Mouse (Mus musculus): Measurements from ENCODE around the gene S100b. TPM values are rescaled to one million over a fixed set of nuclear protein-coding genes. Genes with fewer than 3 reads are reported as not detected.

S100b gene
- 100 to 1,000 TPM; 156 to 157 TPM for total RNA-seq (2021)
- long read RNA-seq, transcript S100b-201 (3 exons, 1,484 nt): major isoform, 115 of 124 reads
- long read RNA-seq, partial matches to known transcripts: 0 of 124 reads
- long read RNA-seq, other reads (novel, unspliced or antisense): 9 of 124 reads

DNA sequence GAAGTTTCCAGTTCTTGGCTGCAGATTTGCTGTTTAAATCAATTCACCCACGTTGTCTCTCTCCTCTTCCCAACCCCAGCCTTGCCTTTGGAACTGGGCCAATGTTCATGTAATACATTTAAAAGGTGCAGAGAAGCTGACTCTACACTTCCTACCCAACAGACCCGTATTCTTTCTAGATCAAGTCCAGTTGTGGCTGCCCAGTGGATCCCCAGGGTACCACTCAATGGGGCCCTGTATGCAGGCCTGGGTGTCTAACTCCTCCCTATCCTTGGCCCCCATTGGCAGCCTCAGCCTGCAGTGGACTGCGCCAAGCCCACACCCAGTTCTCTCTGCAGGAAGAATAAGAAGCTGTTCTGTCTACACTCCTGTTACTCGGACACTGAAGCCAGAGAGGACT is at the start of gene S100b:
S100b (plus strand) TSS at position 318 of the 400 bp plus-strand sequence.
- DNase-seq (ENCODE audit: low spot score in 2 of 2): peak in 1 of 2 experiments; percentile 53

GRCm38 (mm10) chr10:76207262-76207796 is 46.3 kb upstream of the S100b start:
- DNase-seq (ENCODE audit: low spot score in 2 of 2): no peak

DNA sequence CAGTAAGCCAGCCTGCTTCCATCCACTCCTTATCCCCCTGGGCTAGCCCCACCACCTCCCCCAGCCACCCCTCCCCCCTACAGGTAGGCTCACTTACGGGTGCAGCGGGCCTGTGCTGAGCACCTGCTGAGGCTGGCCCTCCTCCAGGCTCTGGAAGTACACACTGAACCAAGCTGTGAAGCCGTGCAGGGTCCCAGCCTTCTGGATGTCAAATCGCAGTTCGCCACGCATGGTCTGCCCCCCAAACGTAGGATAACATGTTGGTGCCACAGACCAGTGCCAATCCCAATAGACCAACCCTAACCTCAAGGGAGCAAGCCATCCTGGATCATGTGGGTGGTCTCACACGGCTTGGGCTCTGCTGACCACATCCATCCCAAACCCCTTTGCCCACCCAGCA is 44.4 kb upstream of the S100b start:
- no peak for DNase-seq (ENCODE audit: low spot score in 2 of 2)

GRCm38 (mm10) chr10:76210806-76211205 is 42.8 kb upstream of the S100b start:
- DNase-seq (ENCODE audit: low spot score in 2 of 2): no peak

DNA sequence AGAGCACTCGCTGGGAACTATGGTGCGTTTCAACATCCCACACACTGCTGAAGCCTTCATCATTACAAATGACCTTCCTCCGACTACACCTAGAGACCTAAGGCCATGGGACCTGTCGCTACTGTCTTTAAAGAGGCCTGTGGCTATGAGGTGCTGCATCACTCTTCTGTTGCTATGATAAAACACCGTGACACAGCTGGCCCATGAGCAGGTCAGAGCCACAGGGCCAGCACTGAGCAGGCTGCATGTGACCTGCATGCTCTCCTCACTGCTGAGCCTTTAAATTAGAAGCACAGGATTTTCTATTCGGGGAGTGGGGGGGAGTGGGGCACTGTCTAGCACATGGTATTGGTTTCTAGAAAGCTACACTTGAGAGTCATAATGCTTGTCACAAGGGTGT is 41.5 kb upstream of the S100b start:
- DNase-seq (ENCODE audit: low spot score in 2 of 2): no peak

DNA sequence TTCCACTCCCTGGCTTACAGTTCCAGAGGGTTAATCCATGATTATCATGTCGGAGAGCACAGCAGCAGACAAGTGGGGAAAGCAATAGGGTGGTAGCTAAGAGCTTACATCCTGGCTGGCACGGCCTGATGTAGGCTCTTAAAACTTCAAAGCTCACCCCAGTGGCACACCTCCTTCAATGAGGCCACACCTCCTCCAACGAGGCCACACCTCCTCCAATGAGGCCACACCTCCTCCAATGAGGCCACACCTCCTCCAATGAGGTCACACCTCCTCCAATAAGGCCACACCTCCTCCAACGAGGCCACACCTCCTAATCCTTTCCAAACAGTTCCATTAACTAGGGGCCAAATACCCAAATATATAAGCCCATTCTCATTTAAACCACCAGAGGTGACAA is 39.5 kb upstream of the S100b start:
- no peak for DNase-seq (ENCODE audit: low spot score in 2 of 2)

GRCm38 (mm10) chr10:76217056-76217455 is 36.6 kb upstream of the S100b start:
- no peak for DNase-seq (ENCODE audit: low spot score in 2 of 2)

GRCm38 (mm10) chr10:76218240-76218639 is 35.4 kb upstream of the S100b start:
- no peak for DNase-seq (ENCODE audit: low spot score in 2 of 2)

DNA sequence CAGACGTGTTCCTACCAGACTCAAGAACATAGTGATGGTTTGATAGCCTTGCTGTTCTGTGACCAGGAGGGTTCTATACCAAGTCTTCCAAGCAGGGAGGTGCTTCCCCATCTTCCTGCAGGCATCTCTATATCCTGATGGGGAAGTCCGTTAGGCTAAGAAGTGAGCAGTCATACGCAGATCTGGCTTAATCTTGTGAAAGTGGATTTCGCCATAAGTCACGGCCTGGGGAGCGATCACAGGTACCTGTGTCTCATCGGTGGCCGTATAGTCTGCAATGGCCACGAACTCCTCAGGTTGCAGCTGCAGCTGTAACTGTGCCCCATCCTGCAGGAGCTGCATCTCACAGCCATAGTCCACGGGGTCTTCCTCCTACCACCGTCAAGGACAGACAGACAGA is 27.7 kb upstream of the S100b start:
- DNase-seq (ENCODE audit: low spot score in 2 of 2): no peak

DNA sequence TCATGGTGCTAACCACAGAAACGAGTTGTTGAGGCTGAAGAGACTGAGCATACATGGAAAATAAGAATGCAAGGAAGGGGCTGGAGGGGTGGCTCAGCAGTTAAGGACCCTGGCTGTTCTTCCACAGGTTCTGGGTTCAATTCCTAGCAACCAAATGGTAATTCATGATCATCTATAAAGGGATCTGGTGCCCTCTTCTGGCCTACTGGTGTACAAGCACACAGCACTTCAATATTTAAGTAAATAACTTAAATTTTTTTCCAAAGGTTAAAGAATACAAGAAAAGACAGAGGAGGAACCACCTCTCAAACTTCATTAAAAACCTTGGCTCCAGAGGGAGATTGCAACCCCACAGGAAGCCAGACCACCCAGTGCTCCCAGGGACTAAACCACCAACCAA is 24.0 kb upstream of the S100b start:
- DNase-seq (ENCODE audit: low spot score in 2 of 2): no peak

GRCm38 (mm10) chr10:76237341-76238225 is 16.1 kb upstream of the S100b start, which contains the start of gene Prmt2:
Gene Prmt2, minus strand, starts transcription at chr10:76237865.
- DNase-seq (ENCODE audit: low spot score in 2 of 2): peak; percentile 88 to 92

- no peak for DNase-seq (ENCODE audit: low spot score in 2 of 2)
These were observed 14.3 kb upstream of the S100b start for GRCm38 (mm10) chr10:76239401-76239800.

DNA sequence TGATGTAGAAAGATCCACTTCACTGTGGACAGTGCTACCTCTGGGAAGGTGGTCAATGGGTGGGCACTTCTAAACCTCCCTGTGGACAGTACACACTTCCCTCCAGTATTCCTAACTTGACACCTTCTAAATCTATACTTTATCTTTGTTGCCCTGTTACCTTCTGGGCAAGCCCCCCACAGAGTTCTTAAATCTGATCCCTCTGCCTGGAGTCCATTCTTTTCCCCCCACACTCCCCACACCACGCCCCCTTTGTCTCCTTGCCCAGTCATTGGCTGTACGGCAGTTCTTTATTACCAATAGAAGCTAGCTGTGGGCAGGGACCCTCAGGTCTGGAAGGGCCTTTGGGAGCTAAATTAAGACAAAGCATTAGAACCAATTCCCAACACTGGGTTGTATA is 8.5 kb upstream of the S100b start:
- DNase-seq (ENCODE audit: low spot score in 2 of 2): no peak

GRCm38 (mm10) chr10:76246601-76247000 is 7.1 kb upstream of the S100b start:
- DNase-seq (ENCODE audit: low spot score in 2 of 2): peak in 1 of 2 experiments; percentile 42

- no peak for DNase-seq (ENCODE audit: low spot score in 2 of 2)
These were observed 5.5 kb upstream of the S100b start for GRCm38 (mm10) chr10:76247960-76248646.

DNA sequence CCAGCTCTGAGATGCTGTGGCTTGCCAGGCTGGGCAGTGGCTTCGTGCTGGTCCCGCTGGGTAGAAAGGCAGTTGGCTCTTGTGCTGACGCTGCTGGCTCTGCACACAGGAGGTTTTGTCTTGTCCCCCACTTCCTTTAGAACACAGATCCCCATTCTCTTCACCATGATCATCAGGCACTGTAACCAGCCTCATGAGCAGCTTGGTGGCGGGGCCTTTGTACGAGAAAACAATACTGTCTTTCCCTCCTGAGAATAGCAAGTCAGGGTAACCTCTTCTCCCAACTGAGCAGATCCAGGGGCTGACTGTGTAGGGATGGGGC is 5.0 kb upstream of the S100b start:
- DNase-seq (ENCODE audit: low spot score in 2 of 2): no peak

DNA sequence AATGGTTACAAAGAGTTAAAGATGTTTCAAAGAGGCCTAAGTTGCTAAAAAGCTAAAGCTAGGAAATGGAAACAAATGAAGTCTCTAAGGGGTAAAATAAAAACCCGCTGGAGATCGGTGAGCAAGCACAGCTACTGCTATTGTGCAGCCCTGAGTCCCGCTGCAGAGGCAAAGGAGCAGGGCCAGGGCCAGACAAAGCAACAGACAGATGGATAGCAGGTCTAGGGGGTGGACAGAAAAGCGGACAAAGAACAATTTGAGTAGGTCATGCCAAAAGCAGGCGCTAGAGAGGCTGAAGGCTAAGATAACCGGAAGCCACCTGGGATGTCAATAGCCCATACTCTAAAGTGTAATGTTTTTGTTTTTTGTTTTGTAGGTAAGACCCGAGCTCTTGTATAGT is 2.8 kb upstream of the S100b start:
- DNase-seq (ENCODE audit: low spot score in 2 of 2): no peak

GRCm38 (mm10) chr10:76253079-76253478 is 574 bp upstream of the S100b start:
- DNase-seq (ENCODE audit: low spot score in 2 of 2): no peak

DNA sequence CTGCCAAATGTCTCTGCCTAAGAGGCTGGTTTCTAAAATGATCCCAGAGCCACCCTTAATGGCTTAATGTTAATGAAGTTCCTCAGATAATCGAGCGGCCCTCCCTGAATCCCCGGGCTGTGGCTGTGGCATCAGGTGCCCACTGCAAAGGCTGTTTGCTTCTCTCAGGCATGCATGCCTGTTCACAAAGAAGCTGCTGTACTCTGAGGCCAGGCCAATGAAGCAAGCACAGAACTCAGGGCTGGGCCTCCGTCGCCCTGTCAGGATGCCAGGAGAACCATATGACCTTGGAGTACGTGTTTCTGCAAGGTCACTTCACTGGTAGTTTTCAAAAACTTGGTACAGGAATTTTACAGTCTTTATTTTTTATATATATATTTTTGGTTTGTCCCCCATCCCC is 2.0 kb downstream of the S100b start:
- no peak for DNase-seq (ENCODE audit: low spot score in 2 of 2)

DNA sequence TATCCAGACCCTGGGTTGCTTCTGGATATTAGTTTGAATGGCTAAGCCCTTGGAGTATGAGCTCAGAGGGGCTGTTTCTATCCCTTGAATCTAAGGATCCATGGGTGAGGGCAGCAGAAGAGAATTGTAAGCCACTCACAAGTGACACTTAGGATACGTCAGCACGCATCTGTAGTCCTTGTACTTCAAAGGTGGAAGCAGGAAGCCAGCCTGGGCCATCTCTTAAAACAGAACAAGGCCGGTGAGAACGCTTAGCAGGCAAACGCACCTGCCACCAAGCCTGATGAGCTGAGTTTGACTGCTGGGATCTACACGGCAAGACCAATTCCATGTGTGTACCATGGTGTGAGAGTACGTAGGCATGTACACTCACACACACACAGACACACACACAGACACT is 3.6 kb downstream of the S100b start:
- DNase-seq (ENCODE audit: low spot score in 2 of 2): no peak

- DNase-seq (ENCODE audit: low spot score in 2 of 2): no peak
These were observed 4.2 kb downstream of the S100b start for GRCm38 (mm10) chr10:76257719-76258390.
